Mouse (Mus musculus): ENCODE data around the gene Dph5. TPM values are rescaled to one million over a fixed set of nuclear protein-coding genes. Genes with fewer than 3 reads are reported as not detected.

The Dph5 gene
- polyA plus RNA-seq (2015; fragmentation: Nextera tagmentation; extraction: Ambion mirVana): 17.8 and 20.0 TPM in 2 replicates

DNA sequence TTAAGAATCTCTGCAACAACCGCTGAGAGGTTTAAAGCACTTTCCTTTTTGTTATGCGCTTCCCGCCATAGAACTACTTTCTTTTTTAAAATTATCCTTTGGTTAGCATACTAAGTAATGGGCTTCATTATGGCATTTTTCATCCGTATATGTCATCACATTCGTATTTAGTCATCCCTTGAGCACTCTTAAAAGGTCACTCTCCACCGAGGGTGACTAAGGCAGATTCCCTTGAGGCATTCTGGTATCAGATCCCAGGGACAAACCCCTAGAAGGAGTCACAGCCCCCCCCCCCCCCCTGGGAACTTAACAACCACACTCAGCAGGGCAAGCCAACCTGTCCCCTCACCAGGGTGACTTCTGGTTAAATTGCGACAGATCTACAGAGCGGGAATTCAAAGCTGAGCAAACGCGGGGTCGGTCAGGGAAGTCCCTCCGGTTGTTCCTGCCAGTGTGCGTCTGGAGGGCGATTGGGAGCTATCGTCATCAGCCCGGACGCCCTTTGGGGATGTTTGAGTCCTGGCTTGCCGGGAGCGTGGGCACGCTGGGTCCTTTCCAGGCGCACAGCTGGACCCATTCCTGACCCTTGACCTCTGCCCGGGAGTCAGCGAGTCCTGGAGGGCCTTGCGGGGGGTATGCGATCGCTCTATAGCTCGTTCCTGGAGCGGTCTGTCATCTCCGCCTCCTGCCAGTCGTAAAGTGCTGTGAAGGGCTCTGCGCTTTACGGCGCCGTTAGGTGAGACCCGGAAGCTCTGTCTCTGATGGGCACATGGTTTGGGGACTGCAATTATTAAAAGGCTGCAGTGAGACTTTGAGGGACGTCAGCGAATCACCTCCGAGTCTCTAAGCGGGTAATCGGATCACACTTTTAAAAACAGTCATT lies at the start of gene Dph5:
Gene Dph5 (plus strand): TSS at position 411 of the 883 bp plus-strand sequence.

Small RNA genes within 50 kb of the gene (microRNA-seq; reads per million reads assigned to microRNA genes)
- gene Mir669n: not detected

Other genes starting within 250 kb of the Dph5 start
- 10.5 and 12.7 TPM in 2 replicates for gene S1pr1, start 172.8 kb upstream of the Dph5 start, polyA plus RNA-seq (2015; fragmentation: Nextera tagmentation; extraction: Ambion mirVana)
- gene Slc30a7, start 119.6 kb downstream of the Dph5 start, polyA plus RNA-seq (2015; fragmentation: Nextera tagmentation; extraction: Ambion mirVana): 31.3 and 33.2 TPM in 2 replicates
- gene Extl2, start 119.6 kb downstream of the Dph5 start, polyA plus RNA-seq (2015; fragmentation: Nextera tagmentation; extraction: Ambion mirVana): 16.5 and 17.0 TPM in 2 replicates
- 42.7 and 48.3 TPM in 2 replicates for gene Vcam1, start 241.9 kb downstream of the Dph5 start, polyA plus RNA-seq (2015; fragmentation: Nextera tagmentation; extraction: Ambion mirVana)

Data from urinary bladder, postnatal 0 days (tissue).